25 mouse cellular contexts compared by ENCODE assay signal in the genomic region with DNA sequence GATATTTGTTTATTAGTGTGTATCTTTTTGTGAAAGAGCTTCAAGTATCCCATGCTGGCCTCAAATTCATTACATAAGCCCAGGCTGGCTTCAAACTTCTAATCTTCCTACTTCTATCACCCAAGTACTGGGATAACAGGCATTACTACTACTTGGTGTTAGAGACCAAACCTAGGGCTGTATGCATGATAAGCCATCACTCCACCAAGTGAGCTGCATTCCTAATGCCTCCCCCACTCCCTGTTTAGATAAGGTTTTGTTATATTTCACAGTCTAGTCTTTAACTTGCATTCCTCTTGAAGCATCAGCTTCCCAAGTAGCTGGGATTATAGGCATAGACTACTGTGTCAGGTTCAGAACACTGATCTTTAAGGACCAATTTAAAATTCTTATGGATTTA. TPM values are rescaled to one million over a fixed set of nuclear protein-coding genes. Genes with fewer than 3 reads are reported as not detected.
"Had no signal": no experiment of that assay in that cellular context is flagged by ENCODE, and none has a peak within 500 bp of the region (broad histone marks: within the 10 kb centered on the region; RNA-seq: fewer than 3 reads in every experiment).

No protein-coding gene starts in this region.

- H3K27me3 ChIP-seq: megakaryocyte, embryonic 14.5 days; midbrain, embryonic 12.5 days; neural tube, embryonic 13.5 days; neural tube, embryonic 15.5 days had no signal

- H3K9ac ChIP-seq: lung, embryonic 14.5 days; midbrain, embryonic 12.5 days; neural tube, embryonic 13.5 days; neural tube, embryonic 15.5 days had no signal

- H3K27ac ChIP-seq: midbrain, embryonic 10.5 days; midbrain, embryonic 12.5 days; neural tube, embryonic 13.5 days; neural tube, embryonic 15.5 days had no signal

- H3K4me2 ChIP-seq: lung, embryonic 14.5 days; midbrain, embryonic 12.5 days; neural tube, embryonic 13.5 days; neural tube, embryonic 15.5 days had no signal

- H3K4me3 ChIP-seq: megakaryocyte, embryonic 14.5 days; midbrain, embryonic 10.5 days; midbrain, embryonic 12.5 days; myocyte; neural tube, embryonic 13.5 days; neural tube, embryonic 15.5 days had no signal

- ATAC-seq: midbrain, embryonic 16.5 days had no signal

- H3K4me1 ChIP-seq: midbrain, embryonic 10.5 days; midbrain, embryonic 12.5 days; neural tube, embryonic 13.5 days; neural tube, embryonic 15.5 days had no signal

- H3K9me3 ChIP-seq: megakaryocyte, embryonic 14.5 days; midbrain, embryonic 10.5 days; midbrain, embryonic 12.5 days; neural tube, embryonic 13.5 days; neural tube, embryonic 15.5 days had no signal

- H3K36me3 ChIP-seq: midbrain, embryonic 10.5 days; midbrain, embryonic 12.5 days; neural tube, embryonic 13.5 days; neural tube, embryonic 15.5 days had no signal

- DNase-seq: lung, adult 18-20 months; lung, embryonic 14.5 days; lung, postnatal 10 days; lung, postnatal 4 days; midbrain, embryonic 14.5 days; retina, postnatal 1 day; right cerebral cortex, adult 18-20 months; right cerebral cortex, postnatal 25 days; right cerebral cortex, postnatal 4 days; spleen, adult 18-20 months; thymus, adult 18-20 months; thymus, postnatal 25 days; thymus, postnatal 4 days had no signal

RNA-seq across cellular contexts. Expression of gene Gm28047, which starts 10.6 kb away (rescaled TPM):
- polyA plus RNA-seq: lung, embryonic 14.5 days; lung, embryonic 16.5 days; midbrain, embryonic 10.5 days; midbrain, embryonic 12.5 days; midbrain, embryonic 14.5 days; midbrain, embryonic 16.5 days; myocyte; neural tube, embryonic 11.5 days; neural tube, embryonic 13.5 days; neural tube, embryonic 15.5 days; small intestine, adult 2 months; stomach, embryonic 14.5 days; stomach, embryonic 16.5 days had no signal
